Mouse (Mus musculus): ENCODE data around the gene Hnrnpab. TPM values are rescaled to one million over a fixed set of nuclear protein-coding genes. Genes with fewer than 3 reads are reported as not detected.
"Not testable (repeated sequence)": the region's sequence is repeated elsewhere in the genome, so short reads cannot be mapped to it uniquely, and the experiment has no call there.

Gene Hnrnpab
- polyA plus RNA-seq, 1 experiment, result 101 TPM

DNA sequence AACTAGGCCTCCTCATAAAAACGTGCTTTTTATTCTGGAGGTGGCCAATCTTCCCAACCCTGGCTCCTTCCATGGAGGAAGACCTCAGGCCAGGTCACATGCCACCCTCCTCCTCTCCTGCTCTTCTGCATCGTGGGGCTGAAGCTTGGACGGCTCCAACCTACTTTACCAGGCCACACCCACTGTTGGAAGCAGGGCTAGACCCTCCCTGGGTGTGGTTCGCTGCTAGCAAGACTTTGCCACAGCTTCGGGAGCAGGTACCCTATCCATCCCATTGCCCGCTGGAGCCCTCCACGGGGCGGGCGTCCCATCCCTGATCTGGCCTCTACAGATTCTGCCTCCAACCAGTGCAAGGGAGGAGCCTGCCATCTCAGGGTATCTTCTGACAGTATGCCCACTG lies 36.6 kb upstream of the Hnrnpab start:
- DNase-seq, result no peak
- H3K27me3 ChIP-seq (ENCODE audit: control insufficient read depth, insufficient read depth, low read length), result no peaks in the 10 kb centered on the region
- TF ChIP-seq CTCF (IDR thresholded peaks at IDR 0.05; ENCODE audit: borderline replicate concordance, insufficient read depth, low read depth, low read length) (no peak), POLR2A (IDR thresholded peaks at IDR 0.05; ENCODE audit: borderline replicate concordance, insufficient read depth, low read length) (no peak)
- H3K4me3 ChIP-seq (replicated peaks; ENCODE audit: insufficient read depth, low read depth, low read length), result peak overlapping the region; percentile 42
- no peaks in the 10 kb centered on the region for H3K4me1 ChIP-seq (ENCODE audit: control insufficient read depth, insufficient read depth, low read length)
- H3K27ac ChIP-seq (ENCODE audit: insufficient read depth, low read length), result no peak overlapping the region
- 28% methylated on average over 9 of the region's 9 CpGs for WGBS

DNA sequence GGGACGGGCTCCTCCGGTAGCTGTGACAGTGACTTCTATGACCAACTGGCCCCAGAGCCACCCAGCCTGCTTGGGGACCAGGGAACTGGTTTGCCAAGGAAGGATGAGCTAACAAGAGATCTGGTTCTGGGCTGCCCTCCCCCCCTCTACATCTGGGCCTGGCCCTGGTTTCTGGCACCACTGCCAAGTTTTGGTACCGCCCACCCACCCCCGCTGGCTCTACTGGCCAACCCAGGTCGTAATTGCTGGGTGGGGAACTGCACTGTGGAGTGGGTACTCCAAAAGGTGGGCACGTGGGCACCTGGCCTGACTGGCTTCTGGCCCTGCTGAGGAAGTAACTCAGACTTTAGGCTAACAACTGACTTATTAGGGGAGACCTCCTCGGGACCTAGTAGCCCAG lies 34.1 kb upstream of the Hnrnpab start:
- Histone ChIP-seq H3K27me3 (ENCODE audit: control insufficient read depth, insufficient read depth, low read length) (no peaks in the 10 kb centered on the region), H3K27ac (ENCODE audit: insufficient read depth, low read length) (no peak overlapping the region), H3K4me3 (replicated peaks; ENCODE audit: insufficient read depth, low read depth, low read length) (no peak overlapping the region), H3K4me1 (ENCODE audit: control insufficient read depth, insufficient read depth, low read length) (peaks cover 2% of the 10 kb centered on the region; the same call in 1 of the 2 replicates)
- TF ChIP-seq POLR2A (IDR thresholded peaks at IDR 0.05; ENCODE audit: borderline replicate concordance, insufficient read depth, low read length) (no peak), CTCF (IDR thresholded peaks at IDR 0.05; ENCODE audit: borderline replicate concordance, insufficient read depth, low read depth, low read length) (no peak)
- no peak for DNase-seq
- 28% methylated on average over 7 of the region's 7 CpGs for WGBS

DNA sequence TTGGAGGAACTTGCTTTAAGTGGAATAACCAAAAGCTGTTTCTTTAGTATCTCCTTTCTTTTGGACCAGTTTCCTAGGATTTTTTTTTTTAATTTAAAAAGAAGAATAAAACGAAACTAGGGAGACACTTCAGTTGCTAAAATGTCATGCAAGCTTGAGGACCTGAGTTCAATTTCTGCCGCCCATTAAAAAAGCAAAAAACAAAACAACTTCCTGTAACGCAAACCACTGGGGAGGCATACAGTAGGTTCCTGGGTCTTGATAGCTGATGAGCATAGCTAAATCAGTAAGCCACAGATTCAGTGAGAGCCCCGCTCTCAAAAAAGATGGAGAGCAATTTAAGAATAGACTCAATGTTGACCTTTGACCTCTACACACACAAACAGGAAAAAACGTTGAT lies 31.9 kb upstream of the Hnrnpab start:
- Histone ChIP-seq H3K4me1 (ENCODE audit: control insufficient read depth, insufficient read depth, low read length) (peaks cover 2% of the 10 kb centered on the region; the same call in 1 of the 2 replicates), H3K27me3 (ENCODE audit: control insufficient read depth, insufficient read depth, low read length) (no peaks in the 10 kb centered on the region), H3K4me3 (replicated peaks; ENCODE audit: insufficient read depth, low read depth, low read length) (no peak overlapping the region), H3K27ac (ENCODE audit: insufficient read depth, low read length) (no peak overlapping the region)
- 80% methylated on average over 5 of the region's 5 CpGs for WGBS
- DNase-seq, result no peak
- TF ChIP-seq CTCF (IDR thresholded peaks at IDR 0.05; ENCODE audit: borderline replicate concordance, insufficient read depth, low read depth, low read length), result no peak
- no peak for TF ChIP-seq POLR2A (IDR thresholded peaks at IDR 0.05; ENCODE audit: borderline replicate concordance, insufficient read depth, low read length)

DNA sequence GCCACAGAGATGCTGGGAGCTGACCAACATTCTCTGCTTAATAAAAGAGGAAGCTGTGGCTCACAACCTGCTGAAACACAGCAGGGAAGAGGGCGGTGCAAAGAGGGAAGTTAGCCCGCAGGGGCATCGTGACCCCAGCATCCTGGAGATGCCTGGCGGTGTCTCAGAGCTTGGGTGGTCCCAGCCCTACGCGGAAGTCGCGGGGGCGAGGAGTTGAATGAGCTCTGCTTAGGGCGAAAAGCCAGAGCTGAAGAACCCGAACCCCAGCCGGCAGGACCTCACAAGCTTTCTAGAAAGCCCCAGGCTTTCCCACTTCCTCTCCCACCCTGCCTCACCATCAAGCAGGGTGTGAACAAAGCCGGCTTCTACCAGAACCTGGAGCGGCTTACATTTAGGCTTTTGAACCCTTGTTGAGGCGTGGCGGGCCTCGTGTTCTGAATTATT lies 31.3 kb upstream of the Hnrnpab start:
- no peaks in the 10 kb centered on the region for H3K27me3 ChIP-seq (ENCODE audit: control insufficient read depth, insufficient read depth, low read length)
- H3K4me3 ChIP-seq (replicated peaks; ENCODE audit: insufficient read depth, low read depth, low read length), result no peak overlapping the region
- TF ChIP-seq CTCF (IDR thresholded peaks at IDR 0.05; ENCODE audit: borderline replicate concordance, insufficient read depth, low read depth, low read length), result no peak
- TF ChIP-seq POLR2A (IDR thresholded peaks at IDR 0.05; ENCODE audit: borderline replicate concordance, insufficient read depth, low read length), result no peak
- peak in 1 of 2 experiments; percentile 36 for DNase-seq
- no peak overlapping the region for H3K27ac ChIP-seq (ENCODE audit: insufficient read depth, low read length)
- WGBS, result 10% methylated on average over 17 of the region's 17 CpGs
- peaks cover 2% of the 10 kb centered on the region; the same call in 1 of the 2 replicates for H3K4me1 ChIP-seq (ENCODE audit: control insufficient read depth, insufficient read depth, low read length)

DNA sequence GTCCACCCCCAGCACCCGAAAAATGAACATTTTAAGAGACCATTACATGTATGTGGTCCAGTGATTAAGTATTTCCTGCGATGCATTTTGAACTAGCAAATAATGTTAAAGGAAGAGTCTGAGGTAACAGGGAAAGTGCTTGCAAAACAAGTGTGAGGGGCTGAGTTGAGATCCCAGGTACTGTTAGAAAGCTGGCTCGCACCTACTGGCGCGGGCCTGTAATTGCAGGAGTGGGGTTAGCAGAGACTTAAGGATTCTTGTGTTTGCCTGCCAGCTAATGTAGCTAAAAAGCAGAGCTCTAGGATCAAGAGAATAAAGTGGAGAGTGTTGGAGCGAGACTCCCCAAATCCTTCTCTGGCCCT lies 29.7 kb upstream of the Hnrnpab start:
- peak; percentile 58 for TF ChIP-seq CTCF (IDR thresholded peaks at IDR 0.05; ENCODE audit: borderline replicate concordance, insufficient read depth, low read depth, low read length)
- TF ChIP-seq POLR2A (IDR thresholded peaks at IDR 0.05; ENCODE audit: borderline replicate concordance, insufficient read depth, low read length), result no peak
- peak; percentile 66 to 75 for DNase-seq
- peaks cover 2% of the 10 kb centered on the region; the same call in 1 of the 2 replicates for H3K4me1 ChIP-seq (ENCODE audit: control insufficient read depth, insufficient read depth, low read length)
- H3K27ac ChIP-seq (ENCODE audit: insufficient read depth, low read length), result peak overlapping the region; percentile 69
- H3K4me3 ChIP-seq (replicated peaks; ENCODE audit: insufficient read depth, low read depth, low read length), result peak overlapping the region; percentile 93
- 5% methylated on average over 6 of the region's 6 CpGs for WGBS
- no peaks in the 10 kb centered on the region for H3K27me3 ChIP-seq (ENCODE audit: control insufficient read depth, insufficient read depth, low read length)

DNA sequence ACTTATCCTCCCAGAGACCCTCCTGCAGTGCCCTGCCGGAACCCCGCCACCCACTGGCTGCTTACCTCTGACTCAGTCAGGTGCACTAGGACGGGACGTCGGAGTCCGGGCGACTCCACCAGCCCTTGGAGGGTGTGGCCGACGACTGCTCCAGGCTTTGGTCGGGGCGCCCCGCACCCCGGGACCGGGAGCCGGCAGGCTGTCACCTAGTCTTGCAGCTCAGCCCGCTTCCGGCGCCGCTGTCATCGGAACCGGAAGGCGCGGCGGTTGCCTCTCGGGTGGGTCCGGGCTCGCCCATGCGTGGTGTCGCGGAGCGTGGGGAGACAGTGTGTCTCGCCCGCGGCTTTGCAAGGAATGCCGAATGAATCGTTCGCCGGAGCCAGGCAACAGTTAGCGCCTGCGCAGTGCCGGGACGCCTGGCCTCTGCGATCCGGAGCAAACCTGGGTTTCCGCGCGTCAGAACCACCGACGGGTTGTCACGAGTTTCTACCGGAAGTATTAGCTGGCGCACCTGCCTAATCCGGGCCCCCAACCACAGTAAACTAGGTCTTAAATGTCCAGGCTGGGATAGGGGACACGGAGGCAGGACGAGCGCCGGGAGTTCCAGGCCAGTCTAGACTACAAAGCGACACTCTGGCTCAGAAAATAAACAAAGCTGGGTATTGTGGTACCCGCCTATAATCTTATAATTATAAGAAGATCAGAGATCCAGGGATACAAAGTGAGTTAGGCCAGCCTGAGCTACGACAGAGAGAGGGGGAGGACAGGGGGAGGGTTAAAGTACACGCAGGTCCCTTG lies 29.1 kb upstream of the Hnrnpab start, which contains the start of gene Rmnd5b:
Rmnd5b (minus strand) TSS at position 372 of the 798 bp plus-strand sequence.
- Histone ChIP-seq H3K4me3 (replicated peaks; ENCODE audit: insufficient read depth, low read depth, low read length) (peak within 1 kb of the TSS; percentile 93), H3K27me3 (ENCODE audit: control insufficient read depth, insufficient read depth, low read length) (no peaks in the 10 kb centered on the region), H3K4me1 (ENCODE audit: control insufficient read depth, insufficient read depth, low read length) (peaks cover 2% of the 10 kb centered on the region; the same call in 1 of the 2 replicates), H3K27ac (ENCODE audit: insufficient read depth, low read length) (peak within 1 kb of the TSS; percentile 69)
- peak; percentile 92 to 94 for DNase-seq
- under 1% methylated on average over 61 of the region's 61 CpGs for WGBS
- peak; percentile 66 for TF ChIP-seq POLR2A (IDR thresholded peaks at IDR 0.05; ENCODE audit: borderline replicate concordance, insufficient read depth, low read length)
- no peak for TF ChIP-seq CTCF (IDR thresholded peaks at IDR 0.05; ENCODE audit: borderline replicate concordance, insufficient read depth, low read depth, low read length)

DNA sequence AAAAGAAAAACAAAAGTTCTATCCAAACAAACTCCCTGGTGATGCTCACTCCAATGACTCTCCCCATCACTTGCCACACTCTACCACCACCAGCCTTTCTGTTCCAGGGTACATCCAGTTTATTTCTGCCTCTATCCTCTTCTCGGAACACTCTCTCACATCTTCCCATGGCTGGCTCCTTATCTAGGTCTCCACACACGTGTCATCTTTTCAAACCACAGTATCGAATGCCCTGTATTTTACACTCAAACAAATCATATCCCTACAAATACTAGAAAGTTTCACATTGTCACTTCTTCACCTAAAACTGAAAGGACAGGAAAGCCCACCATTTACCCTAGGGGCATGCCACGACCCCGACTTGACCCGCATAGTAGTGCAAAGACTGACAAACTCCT lies 28.5 kb upstream of the Hnrnpab start:
- no peaks in the 10 kb centered on the region for H3K27me3 ChIP-seq (ENCODE audit: control insufficient read depth, insufficient read depth, low read length)
- peak overlapping the region; percentile 93 for H3K4me3 ChIP-seq (replicated peaks; ENCODE audit: insufficient read depth, low read depth, low read length)
- H3K4me1 ChIP-seq (ENCODE audit: control insufficient read depth, insufficient read depth, low read length), result peaks cover 2% of the 10 kb centered on the region; the same call in 1 of the 2 replicates
- DNase-seq, result no peak
- peak overlapping the region; percentile 69 for H3K27ac ChIP-seq (ENCODE audit: insufficient read depth, low read length)
- TF ChIP-seq CTCF (IDR thresholded peaks at IDR 0.05; ENCODE audit: borderline replicate concordance, insufficient read depth, low read depth, low read length) (no peak), POLR2A (IDR thresholded peaks at IDR 0.05; ENCODE audit: borderline replicate concordance, insufficient read depth, low read length) (no peak)
- WGBS, result 3% methylated on average over 6 of the region's 6 CpGs

DNA sequence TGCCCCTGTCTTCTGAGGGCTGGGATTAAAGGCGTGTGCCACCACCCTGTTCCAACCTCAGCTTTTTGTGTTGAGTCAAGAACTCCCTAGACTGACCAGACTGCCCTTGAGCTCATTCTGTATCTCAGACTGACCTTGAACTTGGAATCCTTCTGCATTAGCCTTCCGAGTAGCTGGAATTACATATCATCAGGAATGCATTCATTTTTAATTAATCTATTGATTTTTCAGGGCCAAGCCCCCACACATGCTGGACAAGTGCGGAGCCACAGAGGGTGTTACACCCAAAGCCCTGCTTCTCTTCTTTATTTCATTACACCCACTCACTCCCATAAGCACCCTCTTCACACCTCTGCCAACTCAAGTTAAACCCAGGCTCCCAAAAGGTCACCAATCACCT lies 27.1 kb upstream of the Hnrnpab start:
- Histone ChIP-seq H3K27ac (ENCODE audit: insufficient read depth, low read length) (no peak overlapping the region), H3K4me1 (ENCODE audit: control insufficient read depth, insufficient read depth, low read length) (peaks cover 2% of the 10 kb centered on the region; the same call in 1 of the 2 replicates), H3K27me3 (ENCODE audit: control insufficient read depth, insufficient read depth, low read length) (no peaks in the 10 kb centered on the region), H3K4me3 (replicated peaks; ENCODE audit: insufficient read depth, low read depth, low read length) (no peak overlapping the region)
- DNase-seq, result no peak
- no peak for TF ChIP-seq POLR2A (IDR thresholded peaks at IDR 0.05; ENCODE audit: borderline replicate concordance, insufficient read depth, low read length)
- no peak for TF ChIP-seq CTCF (IDR thresholded peaks at IDR 0.05; ENCODE audit: borderline replicate concordance, insufficient read depth, low read depth, low read length)
- 89% methylated on average over 3 of the region's 3 CpGs for WGBS

DNA sequence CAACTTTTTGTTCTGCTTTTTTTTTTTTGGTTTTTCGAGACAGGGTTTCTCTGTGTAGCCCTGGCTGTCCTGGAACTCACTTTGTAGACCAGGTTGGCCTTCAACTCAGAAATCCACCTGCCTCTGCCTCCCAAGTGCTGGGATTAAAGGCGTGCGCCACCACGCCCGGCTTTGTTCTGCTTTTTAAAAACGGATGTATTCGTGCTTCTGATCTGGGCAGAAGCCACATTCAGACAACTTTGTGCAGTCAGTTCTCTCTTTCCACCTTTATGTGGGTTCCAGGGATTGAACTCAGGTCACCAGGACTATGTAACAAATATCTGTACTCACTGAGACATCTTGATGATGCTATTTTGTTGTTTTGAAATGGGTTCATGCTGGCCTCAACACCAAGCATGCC lies 26.6 kb upstream of the Hnrnpab start:
- not testable (repeated sequence) for H3K4me3 ChIP-seq (replicated peaks; ENCODE audit: insufficient read depth, low read depth, low read length); H3K27me3 ChIP-seq (ENCODE audit: control insufficient read depth, insufficient read depth, low read length); H3K4me1 ChIP-seq (ENCODE audit: control insufficient read depth, insufficient read depth, low read length); DNase-seq; H3K27ac ChIP-seq (ENCODE audit: insufficient read depth, low read length)
- WGBS, result 95% methylated on average over 7 of the region's 7 CpGs

Measured in cerebellum, adult 2 months (tissue).